Comparison of ENCODE assay signal across 9 mouse cellular contexts in genomic region chr7:49119794-49120487, GRCm38 (mm10).
DNase-seq lines count a peak whose midpoint lies in the region; ATAC-seq lines count a peak whose summit lies in the region.
"Had no signal": no experiment of that assay in that cellular context is flagged by ENCODE, and none has a peak within 500 bp of the region (broad histone marks: within the 10 kb centered on the region; RNA-seq: fewer than 3 reads in every experiment).

No protein-coding gene starts in this region.

- no peaks in the 10 kb centered on the region for H3K36me3 ChIP-seq in heart, embryonic 16.5 days (ENCODE audit: control insufficient read depth, insufficient read depth)
- no peaks in the 10 kb centered on the region for H3K36me3 ChIP-seq in forebrain, embryonic 15.5 days
- no peaks in the 10 kb centered on the region for H3K36me3 ChIP-seq in midbrain, embryonic 11.5 days (ENCODE audit: control insufficient read depth, insufficient read depth, low read length)

- no peak overlapping the region for H3K27ac ChIP-seq in heart, embryonic 16.5 days (ENCODE audit: low read length)
- peak overlapping the region; percentile 71 for H3K27ac ChIP-seq in forebrain, embryonic 15.5 days (replicated peaks)
- peak overlapping the region; percentile 59 for H3K27ac ChIP-seq in midbrain, embryonic 11.5 days (ENCODE audit: low read depth, low read length)

- no peak for DNase-seq in heart, postnatal 36 days
- peak; percentile 56 for DNase-seq in brain, embryonic 18.5 days (ENCODE audit: low read depth, low spot score)
- DNase-seq in midbrain, embryonic 11.5 days (ENCODE audit: low spot score, missing footprints): peak; percentile 94
- DNase-seq in B cell, adult 2 months: no peak
- no peak for DNase-seq in yolk sac, embryonic 10.5 days (ENCODE audit: low spot score)
- no peak for DNase-seq in left cerebral cortex, adult 11 months (ENCODE audit: low spot score)

- WGBS in heart, embryonic 16.5 days: 31% methylated on average over 20 of the region's 20 CpGs
- 7% methylated on average over 20 of the region's 20 CpGs for WGBS in forebrain, embryonic 15.5 days
- 15% methylated on average over 20 of the region's 20 CpGs for WGBS in midbrain, embryonic 11.5 days

- no peaks in the 10 kb centered on the region for H3K9me3 ChIP-seq in heart, embryonic 16.5 days (replicated peaks; ENCODE audit: control insufficient read depth, low read length)
- no peaks in the 10 kb centered on the region for H3K9me3 ChIP-seq in forebrain, embryonic 15.5 days
- no peaks in the 10 kb centered on the region for H3K9me3 ChIP-seq in midbrain, embryonic 11.5 days (ENCODE audit: control insufficient read depth, low read length)
- H3K9me3 ChIP-seq: megakaryocyte, embryonic 14.5 days had no signal

- intact Hi-C loops in heart, postnatal 36 days (cut with DNase I): loop anchor here (2.0 to 5.0 kb wide), 2 partner anchors 308 to 369 kb away; no protein-coding TSS in a partner anchor

- peaks cover 4% of the 10 kb centered on the region for H3K4me1 ChIP-seq in heart, embryonic 16.5 days (ENCODE audit: control insufficient read depth, insufficient read depth, low read length)
- H3K4me1 ChIP-seq in forebrain, embryonic 15.5 days: peaks cover 24% of the 10 kb centered on the region
- H3K4me1 ChIP-seq in midbrain, embryonic 11.5 days (ENCODE audit: control insufficient read depth, insufficient read depth, low read length): peaks cover 25% of the 10 kb centered on the region

- H3K9ac ChIP-seq in heart, embryonic 16.5 days (ENCODE audit: low read length): peak overlapping the region; percentile 33; the same call in 1 of the 2 replicates
- peak overlapping the region; percentile 39 for H3K9ac ChIP-seq in forebrain, embryonic 15.5 days (replicated peaks)
- peak overlapping the region; percentile 48 for H3K9ac ChIP-seq in midbrain, embryonic 11.5 days (ENCODE audit: low read length)

- H3K27me3 ChIP-seq in heart, embryonic 16.5 days (ENCODE audit: control insufficient read depth, insufficient read depth, low read length): no peaks in the 10 kb centered on the region; the same call in 1 of the 2 replicates
- peaks cover 3% of the 10 kb centered on the region; the same call in 1 of the 2 replicates for H3K27me3 ChIP-seq in forebrain, embryonic 15.5 days
- peaks cover 15% of the 10 kb centered on the region for H3K27me3 ChIP-seq in midbrain, embryonic 11.5 days (ENCODE audit: control insufficient read depth, insufficient read depth, low read length)

- H3K4me3 ChIP-seq in heart, embryonic 16.5 days (ENCODE audit: low read length): peak overlapping the region; percentile 32
- peak overlapping the region; percentile 31 for H3K4me3 ChIP-seq in forebrain, embryonic 15.5 days
- H3K4me3 ChIP-seq in midbrain, embryonic 11.5 days (ENCODE audit: low read depth, low read length): peak overlapping the region; percentile 20
- H3K4me3 ChIP-seq: megakaryocyte, embryonic 14.5 days had no signal

- H3K4me2 ChIP-seq in heart, embryonic 16.5 days (ENCODE audit: low read depth, low read length): peak overlapping the region; percentile 58
- H3K4me2 ChIP-seq in forebrain, embryonic 15.5 days (replicated peaks): peak overlapping the region; percentile 61
- peak overlapping the region; percentile 43 for H3K4me2 ChIP-seq in midbrain, embryonic 11.5 days

- ATAC-seq in heart, embryonic 16.5 days (replicated peaks; ENCODE audit: extremely low read depth, insufficient read depth, low FRiP score): no peak
- ATAC-seq in forebrain, embryonic 15.5 days (replicated peaks): peak; percentile 48
- ATAC-seq in midbrain, embryonic 11.5 days (ENCODE audit: low FRiP score): peak; percentile 84

Comparison
In these comparisons a context has a peak if more than half of its experiments do, and no peak if none do; other contexts are left out.
1. DNase-seq: peak in brain, embryonic 18.5 days (single experiment) and midbrain, embryonic 11.5 days (single experiment); none in heart, postnatal 36 days (0 of 2), B cell, adult 2 months (0 of 2), yolk sac, embryonic 10.5 days (single experiment) and left cerebral cortex, adult 11 months (single experiment).
2. Peak in every context shown above with its lines, with median percentiles within 50 percentile points of each other: H3K4me2 ChIP-seq, H3K4me3 ChIP-seq and H3K9ac ChIP-seq.